Mouse (Mus musculus) small intestine, adult 2 months (tissue): ENCODE results near the gene Bst2. TPM values are rescaled to one million over a fixed set of nuclear protein-coding genes. Genes with fewer than 3 reads are reported as not detected.

Source experiments
- H3K27ac ChIP-seq: fragments of 200-500 bp; 2 replicates; pipeline ENCODE4 v1.5.1; 2012; ENCODE audit warnings: low read depth, low read length, control low read depth, inconsistent platforms; ENCODE audit not compliant: insufficient read depth
- H3K27me3 ChIP-seq: fragments of 200-500 bp; 2 replicates; pipeline ENCODE4 v1.6.1; 2012; ENCODE audit warnings: mild to moderate bottlenecking, moderate library complexity, low read length, inconsistent platforms; ENCODE audit not compliant: control insufficient read depth, insufficient read depth
- H3K36me3 ChIP-seq: fragments of 200-500 bp; 2 replicates; pipeline ENCODE4 v1.6.1; 2012; ENCODE audit warnings: mild to moderate bottlenecking, low read length, control low read depth, inconsistent platforms; ENCODE audit not compliant: control insufficient read depth, insufficient read depth
- H3K4me1 ChIP-seq: fragments of 200-500 bp; 2 replicates; pipeline ENCODE4 v1.6.1; 2012; ENCODE audit warnings: low read length, inconsistent platforms, mixed read lengths; ENCODE audit not compliant: control insufficient read depth, insufficient read depth, insufficient read length
- H3K4me3 ChIP-seq: fragments of 200-500 bp; 2 replicates; pipeline ENCODE4 v1.5.1; 2012; ENCODE audit warnings: low read depth, mild to moderate bottlenecking, control low read depth, inconsistent platforms, low read length, moderate library complexity
- CTCF ChIP-seq: fragments of 200-500 bp; IDR thresholded peaks from 2 replicates; pipeline ENCODE4 v1.5.1; 2012; ENCODE audit warnings: low read depth, mild to moderate bottlenecking, control low read depth, inconsistent platforms, low read length, moderate library complexity, mixed read lengths; ENCODE audit not compliant: insufficient replicate concordance, insufficient read length; ENCODE audit errors: extremely low read depth
- POLR2A ChIP-seq: fragments of 200-500 bp; IDR thresholded peaks from 2 replicates; pipeline ENCODE4 v1.6.1; 2012; ENCODE audit warnings: low read depth, mild to moderate bottlenecking, control low read depth, inconsistent platforms, low read length, moderate library complexity
- WGBS: fragments of 180-500 bp; shearing (Covaris S2); methylation state at CpG from one replicate; pipeline ENCODE4 v1.1.7; 2018; 5-methylcytosine and 5-hydroxymethylcytosine counted together
- polyA plus RNA-seq: library from polyadenylated mRNA; depleted of rRNA; stranded (reverse); fragments of >200 nt; gene quantifications from 2 replicates; pipeline ENCODE4 v1.2.3, GENCODE M21; 2012

Gene Bst2
- polyA plus RNA-seq, 1 experiment: 242 TPM

DNA sequence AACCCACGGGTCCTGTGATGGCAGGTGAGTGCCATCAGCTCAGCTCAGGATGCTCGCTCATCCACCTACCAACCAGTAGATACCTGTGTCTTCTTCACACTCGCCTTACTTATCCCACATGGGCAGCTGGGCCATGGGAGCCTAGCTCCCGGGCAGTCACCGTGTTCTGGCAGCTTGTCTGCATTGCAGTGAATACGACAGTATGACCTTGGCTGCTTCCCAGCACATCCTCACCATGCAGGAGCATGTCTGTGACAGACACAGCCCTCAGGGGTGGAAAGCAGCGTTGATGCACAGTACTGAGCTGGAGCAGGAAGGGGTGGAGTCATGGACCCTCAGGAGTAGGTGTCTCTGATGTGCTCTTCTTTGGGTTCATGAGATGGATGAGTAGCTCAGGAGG lies 37.2 kb upstream of the Bst2 start:
- no peaks in the 10 kb centered on the region for H3K36me3 ChIP-seq
- WGBS: 69% methylated on average over 7 of the region's 7 CpGs
- no peak for TF ChIP-seq CTCF
- no peak for TF ChIP-seq POLR2A
- no peaks in the 10 kb centered on the region for H3K4me1 ChIP-seq
- H3K4me3 ChIP-seq: no peak overlapping the region
- no peaks in the 10 kb centered on the region for H3K27me3 ChIP-seq
- H3K27ac ChIP-seq: no peak overlapping the region

DNA sequence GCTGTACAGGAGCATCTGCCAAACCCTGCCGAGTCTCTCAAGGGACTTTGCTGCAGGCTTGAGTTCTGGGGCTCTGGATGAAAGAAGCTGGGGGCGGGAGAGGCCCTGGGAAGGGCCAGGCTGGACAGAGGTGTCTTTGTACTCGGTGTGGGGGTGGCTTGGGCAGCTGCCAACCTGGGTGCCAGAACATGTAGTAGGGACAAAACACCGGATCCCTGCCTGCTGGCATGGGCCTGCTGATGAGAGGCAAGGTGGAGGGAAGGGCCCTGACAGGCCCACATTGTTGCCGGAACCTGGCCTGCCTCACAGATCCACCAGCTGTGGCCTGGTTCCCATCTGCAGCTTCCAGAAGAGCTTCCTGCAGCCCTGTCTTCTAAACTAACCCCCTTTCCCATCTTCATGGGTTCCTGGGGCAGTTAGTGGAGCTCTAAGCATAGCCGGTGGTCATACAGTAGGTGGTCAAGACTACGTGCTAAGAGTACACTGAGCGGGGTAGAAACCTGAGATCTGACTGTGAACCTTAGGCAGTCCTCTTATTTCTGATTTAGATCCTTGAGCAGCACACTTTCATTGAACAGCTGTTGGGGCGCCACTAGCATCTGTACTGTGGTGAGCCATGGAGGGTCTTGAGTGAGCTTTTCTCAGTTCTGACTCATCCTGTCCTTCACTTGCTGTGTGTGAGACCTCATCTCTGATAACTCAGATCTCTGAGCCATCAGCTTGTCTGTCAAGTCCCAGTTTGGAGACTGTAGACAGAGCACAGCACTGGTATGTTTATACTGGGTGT lies 35.8 kb upstream of the Bst2 start:
- Histone ChIP-seq H3K36me3 (no peaks in the 10 kb centered on the region), H3K27ac (no peak overlapping the region), H3K4me1 (peaks cover 10% of the 10 kb centered on the region), H3K27me3 (no peaks in the 10 kb centered on the region), H3K4me3 (no peak overlapping the region)
- TF ChIP-seq CTCF (no peak), POLR2A (no peak)
- 38% methylated on average over 9 of the region's 9 CpGs for WGBS

DNA sequence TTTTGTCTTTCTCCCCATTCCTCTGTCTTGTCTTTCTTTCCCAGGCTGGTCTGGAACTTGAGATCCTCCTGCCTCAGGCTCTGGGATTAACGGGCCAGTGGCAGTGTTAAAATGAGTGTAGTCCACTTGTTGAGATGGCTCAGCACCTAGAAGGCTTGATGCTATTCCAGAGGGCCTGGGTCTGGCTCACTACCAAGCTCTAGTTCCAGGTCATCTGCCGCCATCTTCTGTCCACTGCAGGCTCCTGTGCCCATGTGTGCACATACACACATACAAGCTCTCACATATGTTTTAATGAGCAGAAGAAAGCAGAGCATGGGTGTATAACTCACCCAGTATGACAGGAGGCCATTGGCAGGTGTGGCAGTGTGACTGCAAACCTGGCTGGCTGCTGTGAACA lies 34.8 kb upstream of the Bst2 start:
- peaks cover 10% of the 10 kb centered on the region for H3K4me1 ChIP-seq
- no peaks in the 10 kb centered on the region for H3K27me3 ChIP-seq
- no peak overlapping the region for H3K27ac ChIP-seq
- WGBS: 78% methylated on average over 2 of the region's 2 CpGs
- no peaks in the 10 kb centered on the region for H3K36me3 ChIP-seq
- TF ChIP-seq CTCF: no peak
- TF ChIP-seq POLR2A: no peak
- H3K4me3 ChIP-seq: no peak overlapping the region

DNA sequence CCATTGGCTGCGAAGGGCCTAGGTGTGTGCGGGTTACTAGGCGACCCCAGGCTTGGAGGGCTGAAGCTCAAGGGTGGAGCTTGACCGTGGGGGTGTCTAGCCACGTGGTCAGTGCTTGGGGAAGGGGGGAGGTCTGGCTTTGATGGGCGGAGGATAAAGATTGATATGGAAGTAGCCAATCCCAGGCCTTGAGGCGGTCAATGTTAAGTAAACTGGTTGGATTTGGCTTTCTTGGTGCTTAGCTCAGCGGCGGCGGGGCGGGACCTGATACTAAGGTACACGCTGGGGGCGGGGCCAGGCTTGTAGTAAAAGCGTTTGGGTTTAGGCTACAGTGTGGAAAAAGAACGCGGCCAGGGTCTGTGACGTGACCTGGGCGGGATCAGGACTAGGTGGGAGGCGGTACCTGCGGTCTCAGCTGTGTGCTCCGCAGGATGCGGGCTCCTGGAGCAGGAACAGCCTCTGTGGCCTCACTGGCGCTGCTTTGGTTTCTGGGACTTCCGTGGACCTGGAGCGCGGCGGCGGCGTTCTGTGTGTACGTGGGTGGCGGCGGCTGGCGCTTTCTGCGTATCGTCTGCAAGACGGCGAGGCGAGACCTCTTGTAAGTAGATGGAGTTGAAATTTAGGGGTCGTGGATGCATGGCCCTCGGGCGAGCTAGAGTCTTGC lies 33.2 kb upstream of the Bst2 start:
- under 1% methylated on average over 41 of the region's 41 CpGs for WGBS
- H3K4me3 ChIP-seq: peak overlapping the region; percentile 79
- H3K36me3 ChIP-seq: no peaks in the 10 kb centered on the region
- no peaks in the 10 kb centered on the region for H3K27me3 ChIP-seq
- TF ChIP-seq POLR2A: no peak
- no peak for TF ChIP-seq CTCF
- H3K4me1 ChIP-seq: peaks cover 10% of the 10 kb centered on the region
- H3K27ac ChIP-seq: peak overlapping the region; percentile 84

DNA sequence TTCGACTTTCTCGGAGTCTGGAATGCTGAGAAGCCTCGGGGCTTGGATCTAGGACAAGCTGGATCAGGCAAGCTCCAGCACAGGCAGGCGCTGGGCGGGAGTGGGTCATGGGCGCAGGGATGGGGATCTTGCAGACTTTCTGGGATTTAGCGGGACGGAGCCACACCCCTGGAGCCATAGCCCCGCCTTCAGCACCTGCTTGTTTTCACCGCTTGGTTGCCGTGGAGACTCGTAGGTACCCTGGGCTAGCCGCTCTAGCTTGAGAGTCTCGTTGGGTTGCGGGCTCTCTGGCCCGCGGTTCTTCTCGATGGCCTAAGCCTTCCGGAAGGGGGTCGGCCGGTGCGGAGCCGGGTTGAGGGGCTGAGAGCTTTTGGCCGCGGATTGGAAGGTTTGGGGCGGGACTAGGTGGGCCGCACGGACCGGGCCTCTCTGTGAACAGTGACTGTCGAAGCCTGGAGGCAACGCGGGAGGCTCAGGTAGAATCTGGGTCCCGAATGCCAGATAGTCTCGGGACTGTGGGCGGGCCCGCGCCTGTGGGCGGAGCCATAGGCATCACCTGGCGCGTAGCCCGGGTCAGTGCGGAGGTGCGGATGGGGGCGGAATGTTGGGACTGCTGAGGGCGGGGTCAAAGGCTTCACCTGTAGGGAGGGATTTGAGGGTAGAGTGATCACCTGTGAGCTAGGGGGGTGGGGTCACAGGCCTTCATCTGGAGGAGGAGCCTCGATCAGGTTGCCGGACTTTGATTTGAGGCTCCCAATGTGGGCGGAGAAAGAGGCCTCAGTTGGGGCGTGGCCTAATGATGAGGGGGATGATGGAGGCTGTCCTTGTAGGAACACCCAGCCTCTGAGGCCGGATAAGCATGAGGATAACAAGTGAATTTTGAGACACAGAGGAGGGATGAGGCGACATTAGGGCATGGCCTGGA lies 32.4 kb upstream of the Bst2 start:
- Histone ChIP-seq H3K27me3 (no peaks in the 10 kb centered on the region), H3K27ac (peak overlapping the region; percentile 84), H3K4me3 (peak overlapping the region; percentile 79), H3K4me1 (peaks cover 10% of the 10 kb centered on the region), H3K36me3 (no peaks in the 10 kb centered on the region)
- TF ChIP-seq POLR2A (0 out of 2 replicates have a peak, but pooled peaks have one; percentile 6), CTCF (no peak)
- WGBS: 1% methylated on average over 51 of the region's 51 CpGs

DNA sequence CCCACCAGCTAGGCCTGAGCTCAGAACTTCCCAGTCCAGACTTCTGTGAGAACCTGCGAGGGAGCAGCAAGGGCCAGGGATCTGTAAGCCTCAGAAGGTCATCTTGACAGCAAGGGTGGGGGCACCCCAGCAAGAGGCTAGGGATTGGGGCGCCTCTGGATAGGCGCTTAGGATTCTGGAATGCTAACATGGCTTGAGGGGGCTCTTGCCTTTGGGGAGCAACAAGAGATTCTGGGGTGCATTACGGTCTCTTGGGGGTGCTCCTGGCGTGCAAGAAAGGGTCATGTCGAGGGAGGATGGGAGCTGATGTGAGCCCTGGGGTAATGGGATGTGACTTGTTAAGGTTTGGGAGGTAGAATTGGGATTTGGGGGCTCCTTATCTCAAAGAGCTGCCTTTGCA lies 31.7 kb upstream of the Bst2 start:
- peaks cover 10% of the 10 kb centered on the region for H3K4me1 ChIP-seq
- H3K36me3 ChIP-seq: no peaks in the 10 kb centered on the region
- H3K27ac ChIP-seq: no peak overlapping the region
- H3K4me3 ChIP-seq: peak overlapping the region; percentile 79
- WGBS: 29% methylated on average over 6 of the region's 6 CpGs
- TF ChIP-seq POLR2A: no peak
- no peak for TF ChIP-seq CTCF
- H3K27me3 ChIP-seq: no peaks in the 10 kb centered on the region
